Mouse (Mus musculus) right cerebral cortex, postnatal 10 days (tissue): Measurements from ENCODE around the gene Il12b.
"Not testable (repeated sequence)": the region's sequence is repeated elsewhere in the genome, so short reads cannot be mapped to it uniquely, and the experiment has no call there.

Experiments used
- DNase-seq, 2 experiments: peaks; one replicate each; pipeline ENCODE4 v3.0.0; 2021; ENCODE audit warnings: low spot score in 2 of 2

The Il12b gene

GRCm38 (mm10) chr11:44412276-44412675 is 12.4 kb downstream of the Il12b start:
- DNase-seq = no peak

- DNase-seq = no peak
Measured at GRCm38 (mm10) chr11:44413371-44413770, 13.5 kb downstream of the Il12b start.

- DNase-seq = no peak
Measured at GRCm38 (mm10) chr11:44414605-44415004, 14.7 kb downstream of the Il12b start.

- no peak for DNase-seq
Measured at GRCm38 (mm10) chr11:44417403-44417802, 17.5 kb downstream of the Il12b start.

GRCm38 (mm10) chr11:44422337-44423111 is 22.7 kb downstream of the Il12b start:
- no peak for DNase-seq

GRCm38 (mm10) chr11:44423261-44423660 is 23.4 kb downstream of the Il12b start:
- no peak for DNase-seq

- no peak for DNase-seq
Measured at GRCm38 (mm10) chr11:44423955-44424354, 24.1 kb downstream of the Il12b start.

- no peak for DNase-seq
Measured at GRCm38 (mm10) chr11:44425006-44425405, 25.1 kb downstream of the Il12b start.

GRCm38 (mm10) chr11:44425626-44426025 is 25.8 kb downstream of the Il12b start:
- no peak for DNase-seq

GRCm38 (mm10) chr11:44427951-44428350 is 28.1 kb downstream of the Il12b start:
- DNase-seq = no peak

- no peak for DNase-seq
Measured at GRCm38 (mm10) chr11:44430036-44430435, 30.2 kb downstream of the Il12b start.

- no peak for DNase-seq
Measured at GRCm38 (mm10) chr11:44437786-44438185, 37.9 kb downstream of the Il12b start.

- no peak for DNase-seq
Measured at GRCm38 (mm10) chr11:44451046-44451445, 51.2 kb downstream of the Il12b start.

GRCm38 (mm10) chr11:44452016-44452415 is 52.2 kb downstream of the Il12b start:
- DNase-seq = not testable (repeated sequence)

- peak; percentile 36 to 67 for DNase-seq
Measured at GRCm38 (mm10) chr11:44453423-44453822, 53.6 kb downstream of the Il12b start.

GRCm38 (mm10) chr11:44461493-44461892 is 61.6 kb downstream of the Il12b start:
- no peak for DNase-seq
